Mouse (Mus musculus) cerebellum, adult (tissue): ENCODE measurements around the gene Arid1b.

Experiments
- ATAC-seq: cut with Nextera tagmentation; 2 replicates; pipeline ENCODE4 v1.9.2; 2017; ENCODE audit warnings: mild to moderate bottlenecking, moderate library complexity, mixed read lengths; ENCODE audit not compliant: insufficient number of reproducible peaks, low FRiP score, low TSS enrichment

The Arid1b gene

GRCm38 (mm10) chr17:5390682-5391081 lies 396.6 kb downstream of the Arid1b start:
- no peak for ATAC-seq

GRCm38 (mm10) chr17:5395454-5396205 lies 401.5 kb downstream of the Arid1b start:
- ATAC-seq, result no peak

GRCm38 (mm10) chr17:5396213-5396612 lies 402.1 kb downstream of the Arid1b start:
- no peak for ATAC-seq
